Mouse (Mus musculus): Measurements from ENCODE around the gene Pex7. TPM values are rescaled to one million over a fixed set of nuclear protein-coding genes. Genes with fewer than 3 reads are reported as not detected.

The Pex7 gene
- polyA plus RNA-seq (2014; fragmentation: Nextera tagmentation; extraction: Ambion mirVana), result 18.0 and 23.3 TPM in 2 replicates

- Histone ChIP-seq H3K4me1 (ENCODE audit: control insufficient read depth, insufficient read depth, low read length) (no peaks in the 10 kb centered on the region), H3K9me3 (ENCODE audit: control insufficient read depth, low read length) (no peaks in the 10 kb centered on the region), H3K27ac (replicated peaks; ENCODE audit: low read depth, low read length) (peak within 1 kb of the TSS; percentile 88), H3K4me3 (ENCODE audit: low read depth, low read length) (peak within 1 kb of the TSS; percentile 53), H3K4me2 (ENCODE audit: low read depth, severe bottlenecking) (peak within 1 kb of the TSS; percentile 1; the same call in 1 of the 2 replicates), H3K9ac (ENCODE audit: low read length) (peak within 1 kb of the TSS; percentile 93), H3K27me3 (ENCODE audit: control insufficient read depth, insufficient read depth, low read length) (no peaks in the 10 kb centered on the region), H3K36me3 (ENCODE audit: control insufficient read depth, insufficient read depth, low read length) (no peaks in the 10 kb centered on the region)
- ATAC-seq (ENCODE audit: insufficient number of reproducible peaks, low FRiP score, low TSS enrichment, low read depth), result peak; percentile 90
- WGBS, result under 1% methylated on average over 58 of the region's 60 CpGs
- peak; percentile 94 for DNase-seq (ENCODE audit: low spot score)
These were observed at the start of gene Pex7 for GRCm38 (mm10) chr10:19907246-19907804. Gene Pex7, minus strand, starts transcription at chr10:19907689.

- DNase-seq (ENCODE audit: low spot score) (no peak), ATAC-seq (ENCODE audit: insufficient number of reproducible peaks, low FRiP score, low TSS enrichment, low read depth) (no peak)
- Histone ChIP-seq H3K27me3 (ENCODE audit: control insufficient read depth, insufficient read depth, low read length) (no peaks in the 10 kb centered on the region), H3K27ac (replicated peaks; ENCODE audit: low read depth, low read length) (no peak overlapping the region), H3K4me2 (ENCODE audit: low read depth, severe bottlenecking) (no peak overlapping the region), H3K4me3 (ENCODE audit: low read depth, low read length) (no peak overlapping the region), H3K4me1 (ENCODE audit: control insufficient read depth, insufficient read depth, low read length) (no peaks in the 10 kb centered on the region; the same call in 1 of the 2 replicates), H3K36me3 (ENCODE audit: control insufficient read depth, insufficient read depth, low read length) (no peaks in the 10 kb centered on the region), H3K9me3 (ENCODE audit: control insufficient read depth, low read length) (no peaks in the 10 kb centered on the region), H3K9ac (ENCODE audit: low read length) (no peak overlapping the region)
- WGBS, result 80% methylated on average over 6 of the region's 6 CpGs
These were observed 49.3 kb upstream of the Pex7 start for GRCm38 (mm10) chr10:19956745-19957144.

DNA sequence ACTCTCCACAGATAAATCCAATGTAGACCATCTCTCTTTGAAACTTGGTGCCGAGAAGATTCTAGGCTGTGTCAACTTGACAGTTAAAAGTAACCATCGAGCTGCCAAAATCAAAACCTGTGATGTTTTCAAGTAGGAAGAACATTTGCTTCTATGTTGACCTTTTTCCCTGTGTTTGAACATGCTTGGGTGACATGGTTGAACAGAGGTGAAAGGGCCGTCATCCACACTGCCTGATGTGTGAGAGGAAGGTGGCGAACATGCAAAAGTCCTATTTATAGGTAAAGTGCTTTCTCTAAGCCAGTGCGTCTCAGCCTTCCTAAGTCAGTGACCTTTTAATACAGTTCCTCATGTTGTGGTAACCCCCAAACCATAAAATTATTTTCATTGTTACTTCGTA lies 48.3 kb upstream of the Pex7 start:
- Histone ChIP-seq H3K4me1 (ENCODE audit: control insufficient read depth, insufficient read depth, low read length) (no peaks in the 10 kb centered on the region; the same call in 1 of the 2 replicates), H3K9me3 (ENCODE audit: control insufficient read depth, low read length) (no peaks in the 10 kb centered on the region), H3K27ac (replicated peaks; ENCODE audit: low read depth, low read length) (no peak overlapping the region), H3K4me3 (ENCODE audit: low read depth, low read length) (no peak overlapping the region), H3K4me2 (ENCODE audit: low read depth, severe bottlenecking) (no peak overlapping the region), H3K9ac (ENCODE audit: low read length) (no peak overlapping the region), H3K27me3 (ENCODE audit: control insufficient read depth, insufficient read depth, low read length) (no peaks in the 10 kb centered on the region), H3K36me3 (ENCODE audit: control insufficient read depth, insufficient read depth, low read length) (no peaks in the 10 kb centered on the region)
- DNase-seq (ENCODE audit: low spot score), result no peak
- 91% methylated on average over 6 of the region's 6 CpGs for WGBS
- ATAC-seq (ENCODE audit: insufficient number of reproducible peaks, low FRiP score, low TSS enrichment, low read depth), result no peak

DNA sequence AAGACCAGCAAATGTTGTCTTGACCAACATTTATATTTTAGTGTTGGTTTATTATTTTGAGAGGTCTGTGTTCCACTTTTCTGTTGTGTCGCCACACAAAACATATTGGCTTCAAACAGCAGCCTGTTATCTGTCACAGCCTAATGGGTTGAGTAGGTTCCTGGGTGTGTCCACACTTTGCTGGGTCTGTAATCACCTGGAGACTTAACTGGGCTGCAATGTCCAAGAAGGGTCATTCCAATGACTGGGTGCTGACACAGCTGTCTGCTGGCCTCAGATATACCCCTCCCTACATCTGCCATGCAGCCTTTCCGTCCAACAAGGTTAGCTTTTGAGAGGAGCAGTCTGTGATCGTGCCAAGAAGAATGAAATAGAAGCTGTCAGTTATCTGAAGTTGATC lies 47.1 kb upstream of the Pex7 start:
- DNase-seq (ENCODE audit: low spot score) (no peak), ATAC-seq (ENCODE audit: insufficient number of reproducible peaks, low FRiP score, low TSS enrichment, low read depth) (no peak)
- H3K27ac ChIP-seq (replicated peaks; ENCODE audit: low read depth, low read length), result no peak overlapping the region
- H3K4me3 ChIP-seq (ENCODE audit: low read depth, low read length), result no peak overlapping the region
- H3K4me2 ChIP-seq (ENCODE audit: low read depth, severe bottlenecking), result no peak overlapping the region
- WGBS, result 84% methylated on average over 3 of the region's 3 CpGs
- no peak overlapping the region for H3K9ac ChIP-seq (ENCODE audit: low read length)
- no peaks in the 10 kb centered on the region for H3K27me3 ChIP-seq (ENCODE audit: control insufficient read depth, insufficient read depth, low read length)
- H3K4me1 ChIP-seq (ENCODE audit: control insufficient read depth, insufficient read depth, low read length), result no peaks in the 10 kb centered on the region
- no peaks in the 10 kb centered on the region for H3K9me3 ChIP-seq (ENCODE audit: control insufficient read depth, low read length)
- no peaks in the 10 kb centered on the region for H3K36me3 ChIP-seq (ENCODE audit: control insufficient read depth, insufficient read depth, low read length)

DNA sequence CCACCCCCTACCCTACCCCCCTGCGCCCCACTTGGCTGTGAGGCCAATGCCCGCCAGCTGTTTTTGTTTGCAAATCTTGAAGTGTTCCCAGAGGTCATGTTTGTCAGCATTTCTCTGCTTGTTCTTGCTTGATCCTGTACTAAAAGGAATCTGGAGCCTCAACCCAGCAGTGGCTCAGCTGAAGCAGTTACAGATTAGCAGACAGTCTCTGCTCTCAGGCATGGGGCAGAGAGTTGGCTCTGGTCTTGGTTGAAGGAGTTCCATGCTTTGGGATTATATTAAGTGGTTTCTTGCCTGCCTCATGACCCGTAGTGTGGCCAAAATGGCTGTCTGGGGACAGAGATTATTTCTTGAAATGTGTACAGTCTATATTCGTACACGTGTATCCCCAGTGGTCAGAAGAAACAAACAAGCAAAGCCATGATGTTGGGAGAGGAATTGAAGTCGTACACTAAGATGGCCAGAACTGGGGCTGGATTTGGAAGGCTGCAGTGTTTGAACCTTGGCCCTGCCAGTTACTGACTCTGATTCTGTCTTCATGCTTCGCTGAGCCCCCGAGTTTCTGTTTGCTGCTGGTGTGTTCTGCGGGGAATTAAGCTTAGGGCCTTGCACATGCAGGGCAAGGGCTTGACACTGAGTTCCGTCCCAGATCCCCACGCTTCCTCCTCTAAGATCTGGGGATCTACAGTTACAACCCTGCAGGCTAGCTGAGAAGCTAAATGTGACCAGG lies 45.7 kb upstream of the Pex7 start:
- no peaks in the 10 kb centered on the region for H3K36me3 ChIP-seq (ENCODE audit: control insufficient read depth, insufficient read depth, low read length)
- H3K4me3 ChIP-seq (ENCODE audit: low read depth, low read length), result no peak overlapping the region
- WGBS, result 88% methylated on average over 11 of the region's 11 CpGs
- ATAC-seq (ENCODE audit: insufficient number of reproducible peaks, low FRiP score, low TSS enrichment, low read depth) (no peak), DNase-seq (ENCODE audit: low spot score) (no peak)
- no peaks in the 10 kb centered on the region for H3K4me1 ChIP-seq (ENCODE audit: control insufficient read depth, insufficient read depth, low read length)
- no peak overlapping the region for H3K4me2 ChIP-seq (ENCODE audit: low read depth, severe bottlenecking)
- no peak overlapping the region for H3K9ac ChIP-seq (ENCODE audit: low read length)
- H3K9me3 ChIP-seq (ENCODE audit: control insufficient read depth, low read length), result no peaks in the 10 kb centered on the region
- no peaks in the 10 kb centered on the region for H3K27me3 ChIP-seq (ENCODE audit: control insufficient read depth, insufficient read depth, low read length)
- no peak overlapping the region for H3K27ac ChIP-seq (replicated peaks; ENCODE audit: low read depth, low read length)

GRCm38 (mm10) chr10:19949106-19949505 lies 41.6 kb upstream of the Pex7 start:
- H3K9ac ChIP-seq (ENCODE audit: low read length), result no peak overlapping the region
- H3K27ac ChIP-seq (replicated peaks; ENCODE audit: low read depth, low read length), result no peak overlapping the region
- H3K4me1 ChIP-seq (ENCODE audit: control insufficient read depth, insufficient read depth, low read length), result no peaks in the 10 kb centered on the region
- no peak overlapping the region for H3K4me3 ChIP-seq (ENCODE audit: low read depth, low read length)
- DNase-seq (ENCODE audit: low spot score) (no peak), ATAC-seq (ENCODE audit: insufficient number of reproducible peaks, low FRiP score, low TSS enrichment, low read depth) (no peak)
- H3K9me3 ChIP-seq (ENCODE audit: control insufficient read depth, low read length), result no peaks in the 10 kb centered on the region
- no peaks in the 10 kb centered on the region for H3K36me3 ChIP-seq (ENCODE audit: control insufficient read depth, insufficient read depth, low read length)
- H3K4me2 ChIP-seq (ENCODE audit: low read depth, severe bottlenecking), result no peak overlapping the region
- H3K27me3 ChIP-seq (ENCODE audit: control insufficient read depth, insufficient read depth, low read length), result no peaks in the 10 kb centered on the region
- WGBS, result 79% methylated on average over 4 of the region's 4 CpGs

DNA sequence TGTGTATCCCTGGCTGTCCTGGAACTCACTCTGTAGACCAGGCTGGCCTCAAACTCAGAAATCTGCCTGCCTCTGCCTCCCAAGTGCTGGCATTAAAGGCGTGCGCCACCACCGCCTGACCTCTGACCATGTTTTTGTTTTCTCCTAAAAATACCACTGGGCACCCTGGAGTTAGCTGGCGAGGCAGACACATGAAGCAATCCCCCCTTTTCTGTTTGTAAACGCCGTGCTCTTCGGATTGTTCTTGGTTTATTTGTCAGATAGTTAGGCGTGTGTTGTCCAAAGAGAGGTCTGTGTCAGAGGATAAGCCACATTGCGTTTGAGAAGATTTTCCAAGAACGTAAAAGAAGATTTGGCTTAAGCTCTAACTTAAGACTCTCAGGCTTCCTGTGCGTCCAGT lies 40.9 kb upstream of the Pex7 start:
- Histone ChIP-seq H3K27ac (replicated peaks; ENCODE audit: low read depth, low read length) (no peak overlapping the region), H3K4me1 (ENCODE audit: control insufficient read depth, insufficient read depth, low read length) (no peaks in the 10 kb centered on the region), H3K27me3 (ENCODE audit: control insufficient read depth, insufficient read depth, low read length) (no peaks in the 10 kb centered on the region), H3K9me3 (ENCODE audit: control insufficient read depth, low read length) (no peaks in the 10 kb centered on the region), H3K36me3 (ENCODE audit: control insufficient read depth, insufficient read depth, low read length) (no peaks in the 10 kb centered on the region), H3K4me2 (ENCODE audit: low read depth, severe bottlenecking) (no peak overlapping the region), H3K4me3 (ENCODE audit: low read depth, low read length) (no peak overlapping the region), H3K9ac (ENCODE audit: low read length) (no peak overlapping the region)
- ATAC-seq (ENCODE audit: insufficient number of reproducible peaks, low FRiP score, low TSS enrichment, low read depth) (no peak), DNase-seq (ENCODE audit: low spot score) (no peak)
- WGBS, result 96% methylated on average over 11 of the region's 11 CpGs

DNA sequence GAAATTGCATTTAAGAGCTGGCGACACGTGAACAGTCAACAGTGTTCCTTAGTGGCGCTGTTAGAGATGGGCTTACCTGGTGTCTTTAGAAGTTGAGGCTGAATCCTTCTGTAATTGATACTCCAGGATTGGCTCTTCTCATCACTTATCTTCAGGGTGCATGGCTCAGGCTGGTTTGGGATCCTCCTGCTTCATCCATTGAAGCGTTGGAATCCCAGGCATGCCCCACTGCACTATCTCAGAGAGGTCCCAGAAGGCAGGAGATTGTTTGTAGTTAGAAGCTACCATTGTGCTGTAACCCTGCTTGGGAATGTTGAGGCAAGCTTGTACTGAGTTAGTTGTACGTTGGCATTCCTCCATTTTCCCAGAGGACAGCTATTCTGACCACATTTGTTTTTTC lies 40.4 kb upstream of the Pex7 start:
- DNase-seq (ENCODE audit: low spot score), result no peak

More for the DNA sequence above, 40.4 kb upstream of the Pex7 start:
- Histone ChIP-seq H3K9ac (ENCODE audit: low read length) (no peak overlapping the region), H3K27ac (replicated peaks; ENCODE audit: low read depth, low read length) (no peak overlapping the region), H3K4me1 (ENCODE audit: control insufficient read depth, insufficient read depth, low read length) (no peaks in the 10 kb centered on the region), H3K9me3 (ENCODE audit: control insufficient read depth, low read length) (no peaks in the 10 kb centered on the region), H3K36me3 (ENCODE audit: control insufficient read depth, insufficient read depth, low read length) (no peaks in the 10 kb centered on the region), H3K4me2 (ENCODE audit: low read depth, severe bottlenecking) (no peak overlapping the region), H3K4me3 (ENCODE audit: low read depth, low read length) (no peak overlapping the region), H3K27me3 (ENCODE audit: control insufficient read depth, insufficient read depth, low read length) (no peaks in the 10 kb centered on the region)
- no peak for ATAC-seq (ENCODE audit: insufficient number of reproducible peaks, low FRiP score, low TSS enrichment, low read depth)
- WGBS, result 91% methylated on average over 5 of the region's 5 CpGs

Measured in limb, embryonic 11.5 days (tissue).